Mouse (Mus musculus) C2C12 (cell line): ENCODE measurements around the gene Ahrr.

Experiments used
- CEBPB ChIP-seq: IDR thresholded peaks from one replicate; pipeline ENCODE4 v1.6.1; 2011; ENCODE audit warnings: low read depth, mild to moderate bottlenecking, control low read depth, moderate library complexity
- CTCF ChIP-seq: IDR thresholded peaks from one replicate; pipeline ENCODE4 v1.5.1; 2011; ENCODE audit not compliant: control insufficient read depth, insufficient read depth, insufficient read length
- MAX ChIP-seq: IDR thresholded peaks from one replicate; pipeline ENCODE4 v1.6.1; 2011; ENCODE audit warnings: mild to moderate bottlenecking, control low read depth
- MYOD1 ChIP-seq: IDR thresholded peaks from one replicate; pipeline ENCODE4 v1.6.1; 2011; ENCODE audit warnings: low read depth; ENCODE audit not compliant: control insufficient read depth, insufficient read length
- MYOG ChIP-seq: IDR thresholded peaks from one replicate; pipeline ENCODE4 v1.6.1; 2011; ENCODE audit not compliant: control insufficient read depth, insufficient read length; ENCODE audit errors: extremely low read depth
- USF1 ChIP-seq: IDR thresholded peaks from one replicate; pipeline ENCODE4 v1.6.1; 2011; ENCODE audit warnings: low read depth, mild to moderate bottlenecking, control low read depth, moderate library complexity

DNA sequence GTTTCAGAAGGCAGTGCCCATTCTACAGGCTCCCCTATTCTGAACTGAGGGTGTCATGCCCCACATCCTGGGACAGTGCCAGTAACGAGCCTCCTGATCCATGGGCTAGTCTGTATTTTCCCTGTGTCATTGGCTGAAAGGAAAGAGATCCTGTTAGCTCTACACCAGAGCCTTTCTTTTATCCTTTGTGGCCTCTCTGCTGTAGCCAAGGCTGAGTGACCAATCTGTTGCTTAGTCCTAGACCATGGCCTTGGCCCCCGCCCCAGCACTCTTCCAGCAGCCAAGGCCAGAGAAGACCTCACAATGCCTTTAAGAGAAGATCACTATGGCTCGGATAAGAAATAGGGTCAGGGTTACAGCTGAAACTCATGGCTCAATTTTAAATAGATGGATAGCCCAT lies 73.7 kb downstream of the Ahrr start:
- no peak for TF ChIP-seq USF1
- TF ChIP-seq CTCF: no peak
- TF ChIP-seq MAX: no peak
- no peak for TF ChIP-seq CEBPB
- no peak for TF ChIP-seq MYOD1
- no peak for TF ChIP-seq MYOG
